13 mouse cellular contexts compared by ENCODE assay signal in genomic region chr4:53491269-53491668, GRCm38 (mm10). TPM values are rescaled to one million over a fixed set of nuclear protein-coding genes. Genes with fewer than 3 reads are reported as not detected.
DNase-seq lines count a peak whose midpoint lies in the region; ATAC-seq lines count a peak whose summit lies in the region.
"Had no signal": no experiment of that assay in that cellular context is flagged by ENCODE, and none has a peak within 500 bp of the region (broad histone marks: within the 10 kb centered on the region; RNA-seq: fewer than 3 reads in every experiment).

No protein-coding gene starts in this region.

- ATAC-seq in midbrain, embryonic 14.5 days (ENCODE audit: low FRiP score, low TSS enrichment) = no peak
- peak; percentile 97 for ATAC-seq in common myeloid progenitor, adult 5-6 weeks (replicated peaks; ENCODE audit: low read depth, poor library complexity, severe bottlenecking)

- no peak overlapping the region for H3K4me2 ChIP-seq in midbrain, embryonic 14.5 days (ENCODE audit: low read length)
- H3K4me2 ChIP-seq: neural tube, embryonic 13.5 days had no signal

- H3K4me1 ChIP-seq in midbrain, embryonic 10.5 days = peaks cover 50% of the 10 kb centered on the region
- H3K4me1 ChIP-seq in midbrain, embryonic 14.5 days (ENCODE audit: control insufficient read depth, insufficient read depth, low read length) = 0 out of 2 replicates have a peak, but pooled peaks cover 16% of the 10 kb centered on the region

- peak overlapping the region; percentile 57 for H3K27ac ChIP-seq in midbrain, embryonic 10.5 days (replicated peaks)
- no peak overlapping the region for H3K27ac ChIP-seq in midbrain, embryonic 14.5 days (replicated peaks; ENCODE audit: low read depth, low read length)
- H3K27ac ChIP-seq: heart, adult 2 months; macrophage; neural tube, embryonic 13.5 days had no signal

- H3K36me3 ChIP-seq in midbrain, embryonic 10.5 days = no peaks in the 10 kb centered on the region
- H3K36me3 ChIP-seq in midbrain, embryonic 14.5 days (ENCODE audit: control insufficient read depth, insufficient read depth, low read length) = no peaks in the 10 kb centered on the region
- H3K36me3 ChIP-seq: neural tube, embryonic 13.5 days had no signal

- no peaks in the 10 kb centered on the region for H3K9me3 ChIP-seq in midbrain, embryonic 10.5 days (replicated peaks)
- no peaks in the 10 kb centered on the region for H3K9me3 ChIP-seq in midbrain, embryonic 14.5 days (ENCODE audit: control insufficient read depth, low read length)
- H3K9me3 ChIP-seq: neural tube, embryonic 13.5 days had no signal

- H3K9ac ChIP-seq in midbrain, embryonic 14.5 days (replicated peaks; ENCODE audit: low read length) = no peak overlapping the region
- H3K9ac ChIP-seq: neural tube, embryonic 13.5 days had no signal

- WGBS in midbrain, embryonic 10.5 days = 74% methylated on average over 4 of the region's 4 CpGs
- 39% methylated on average over 4 of the region's 4 CpGs for WGBS in midbrain, embryonic 14.5 days

- no peak overlapping the region for H3K4me3 ChIP-seq in midbrain, embryonic 10.5 days
- H3K4me3 ChIP-seq in midbrain, embryonic 14.5 days (replicated peaks; ENCODE audit: low read depth, low read length) = no peak overlapping the region
- H3K4me3 ChIP-seq: heart, adult 2 months; neural tube, embryonic 13.5 days had no signal

- peaks cover 6% of the 10 kb centered on the region; the same call in 1 of the 2 replicates for H3K27me3 ChIP-seq in midbrain, embryonic 10.5 days (ENCODE audit: low read depth, poor library complexity, severe bottlenecking)
- no peaks in the 10 kb centered on the region for H3K27me3 ChIP-seq in midbrain, embryonic 14.5 days (ENCODE audit: control insufficient read depth, insufficient read depth, low read length)
- H3K27me3 ChIP-seq: neural tube, embryonic 13.5 days had no signal

- no peak for DNase-seq in midbrain, embryonic 10.5 days (ENCODE audit: low spot score)
- DNase-seq in midbrain, embryonic 14.5 days = no peak
- peak; percentile 67 for DNase-seq in ES-CJ7 (ENCODE audit: low read depth, low spot score)
- DNase-seq in natural killer cell, adult 2 months (ENCODE audit: low spot score in 2 of 2) = peak; percentile 30 to 51
- DNase-seq in ovary, postnatal 14 days (ENCODE audit: low spot score) = no peak
- no peak for DNase-seq in left cerebral cortex, adult 8-10 months (ENCODE audit: low spot score in 2 of 2)
- no peak for DNase-seq in layer of hippocampus, adult 11-12 months (ENCODE audit: low spot score)
- DNase-seq: embryo, embryonic 11 days; kidney, postnatal 10 days had no signal

RNA-seq across cellular contexts. Expression of gene Slc44a1, which starts 51.1 kb away (rescaled TPM):
- 8.7 and 10.5 TPM in 2 replicates for polyA plus RNA-seq in midbrain, embryonic 10.5 days (2016; fragmentation: Nextera tagmentation; extraction: Ambion mirVana)
- 12.0 and 16.1 TPM in 2 replicates for polyA plus RNA-seq in midbrain, embryonic 14.5 days (2014; fragmentation: Nextera tagmentation; extraction: Ambion mirVana)
- total RNA-seq in common myeloid progenitor, adult 5-6 weeks (2017) = 8.1 and 8.6 TPM in 2 replicates
- 10 to 100 TPM; 80.8 to 88.6 (median 85.0) TPM for total RNA-seq in left cerebral cortex, adult 8-10 months (2022)

Comparison
In these comparisons a context has a peak if more than half of its experiments do, and no peak if none do; other contexts are left out.
1. DNase-seq: peak in ES-CJ7 (single experiment) and natural killer cell, adult 2 months (2 of 2); none in midbrain, embryonic 10.5 days (single experiment), midbrain, embryonic 14.5 days (single experiment), ovary, postnatal 14 days (single experiment), left cerebral cortex, adult 8-10 months (0 of 2) and layer of hippocampus, adult 11-12 months (single experiment).